Mouse (Mus musculus) Patski (cell line): ENCODE results near the gene Hoxb5. TPM values are rescaled to one million over a fixed set of nuclear protein-coding genes. Genes with fewer than 3 reads are reported as not detected.

Experiments used
- ATAC-seq: fragments of 100-300 bp; one replicate; pipeline ENCODE4 v1.8.0; 2021
- CTCF ChIA-PET: fragments of 350-600 bp; sonication (Branson Sonifier 250); formaldehyde crosslinking; loops from one replicate; lab custom pipeline; 2022; ENCODE audit warnings: inconsistent platforms; lab: Charles Lee
- POLR2A ChIA-PET: fragments of 350-600 bp; sonication (Branson Sonifier 250); formaldehyde crosslinking; loops from one replicate; lab custom pipeline; 2022; ENCODE audit warnings: antibody characterized with exemption, inconsistent platforms; lab: Charles Lee
- DNase-seq: peaks from one replicate; pipeline ENCODE4 v3.0.0-alpha.2; 2011; ENCODE audit warnings: low read depth, low spot score
- H3K27me3 ChIP-seq: fragments of 371-371 bp; one replicate; pipeline ENCODE4 v1.5.1; 2021
- CTCF ChIP-seq: fragments of 100-300 bp; IDR thresholded peaks from one replicate; pipeline ENCODE4 v1.5.1; 2021
- in situ Hi-C: fragments of 300-500 bp; cut with MboI; formaldehyde crosslinking; loops from 3 replicates; pipeline ENCODE4 v1.11.1; 2018; ENCODE audit warnings: low pct_unique_long_range_greater_than_20kb, mixed read lengths
- polyA plus RNA-seq: library from polyadenylated mRNA; unstranded; gene quantifications from one replicate; pipeline ENCODE4 v1.2.3, GENCODE M21; 2021

Gene Hoxb5
- polyA plus RNA-seq, 1 experiment from 2014 or later, result 24.4 TPM

DNA sequence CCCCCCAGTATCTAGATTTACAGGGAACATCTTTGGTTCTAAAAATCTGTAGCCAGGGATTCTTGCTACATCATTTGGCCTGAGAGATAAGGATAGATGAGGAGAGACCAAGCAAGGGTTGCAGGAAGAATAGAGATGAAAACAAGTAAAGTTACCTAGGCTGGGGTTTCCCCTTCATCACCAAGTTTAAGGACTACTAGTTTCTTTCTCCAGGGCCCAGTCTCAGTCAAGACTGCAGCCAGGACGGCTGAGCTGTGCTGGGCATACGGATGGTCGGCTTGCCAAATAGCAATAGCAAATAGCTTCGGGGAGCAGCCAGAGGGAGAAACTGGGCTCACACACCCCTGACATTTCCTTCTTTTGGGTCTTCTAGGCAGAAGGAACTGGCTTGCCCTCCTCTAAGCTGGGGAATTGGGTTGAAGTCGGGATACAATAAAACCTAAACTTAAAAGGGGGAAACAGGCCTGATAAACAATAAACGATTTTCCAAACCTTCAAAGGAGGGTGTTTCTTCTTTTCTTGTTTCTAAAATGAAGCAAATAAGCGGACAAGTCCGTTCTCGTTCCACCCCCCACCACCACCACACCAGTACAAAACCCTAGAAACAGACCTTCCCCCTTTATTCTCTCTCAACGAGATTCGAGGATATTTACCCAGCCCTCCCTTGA, 5.0 kb upstream of the Hoxb5 start:
- TF ChIP-seq CTCF, result no peak
- DNase-seq (no peak), ATAC-seq (no peak)
- POLR2A ChIA-PET, result interaction anchor here (1.8 to 42.9 kb wide), 4 partner anchors 4 to 249 kb away, joined by 6 to 1274 read pairs (median 645); partner anchors contain the start of genes Hoxb4, Hoxb5, Hoxb6 and Hoxb7
- H3K27me3 ChIP-seq, result no peaks in the 10 kb centered on the region
- CTCF ChIA-PET, result interaction anchor here (1.2 to 21.6 kb wide), 3 partner anchors 19 to 323 kb away, joined by 3 to 215 read pairs (median 8); partner anchors contain the start of gene Hoxb8
- in situ Hi-C loops, result loop anchor here (5.0 kb wide), 1 partner anchor 439 kb away; no protein-coding TSS in a partner anchor

- no peak for ATAC-seq
- CTCF ChIA-PET, result interaction anchor here (21.6 kb wide), 1 partner anchor 20 kb away, joined by 215 read pairs; the partner anchor contains the start of gene Hoxb8
- POLR2A ChIA-PET, result interaction anchor here (1.0 to 42.9 kb wide), 6 partner anchors 3 to 322 kb away, joined by 3 to 1274 read pairs (median 24); partner anchors contain the start of genes Hoxb4, Hoxb5, Hoxb6 and Hoxb7
- TF ChIP-seq CTCF, result no peak
- H3K27me3 ChIP-seq, result no peaks in the 10 kb centered on the region
- DNase-seq, result no peak
- in situ Hi-C loops, result loop anchor here (5.0 kb wide), 1 partner anchor 438 kb away; no protein-coding TSS in a partner anchor
Measured at GRCm38 (mm10) chr11:96298895-96299667, 4.1 kb upstream of the Hoxb5 start.

- TF ChIP-seq CTCF, result no peak
- CTCF ChIA-PET, result interaction anchor here (21.6 kb wide), 1 partner anchor 21 kb away, joined by 215 read pairs; the partner anchor contains the start of gene Hoxb8
- POLR2A ChIA-PET, result interaction anchor here (0.9 to 42.9 kb wide), 9 partner anchors 2 to 440 kb away, joined by 3 to 1274 read pairs (median 5); partner anchors contain the start of genes Hoxb4, Hoxb5, Hoxb6 and Hoxb7
- no peaks in the 10 kb centered on the region for H3K27me3 ChIP-seq
- in situ Hi-C loops, result loop anchor here (5.0 to 10.0 kb wide), 6 partner anchors 115 to 563 kb away; no protein-coding TSS in a partner anchor
- ATAC-seq (no peak), DNase-seq (no peak)
Measured at GRCm38 (mm10) chr11:96299781-96300180, 3.4 kb upstream of the Hoxb5 start.

DNA sequence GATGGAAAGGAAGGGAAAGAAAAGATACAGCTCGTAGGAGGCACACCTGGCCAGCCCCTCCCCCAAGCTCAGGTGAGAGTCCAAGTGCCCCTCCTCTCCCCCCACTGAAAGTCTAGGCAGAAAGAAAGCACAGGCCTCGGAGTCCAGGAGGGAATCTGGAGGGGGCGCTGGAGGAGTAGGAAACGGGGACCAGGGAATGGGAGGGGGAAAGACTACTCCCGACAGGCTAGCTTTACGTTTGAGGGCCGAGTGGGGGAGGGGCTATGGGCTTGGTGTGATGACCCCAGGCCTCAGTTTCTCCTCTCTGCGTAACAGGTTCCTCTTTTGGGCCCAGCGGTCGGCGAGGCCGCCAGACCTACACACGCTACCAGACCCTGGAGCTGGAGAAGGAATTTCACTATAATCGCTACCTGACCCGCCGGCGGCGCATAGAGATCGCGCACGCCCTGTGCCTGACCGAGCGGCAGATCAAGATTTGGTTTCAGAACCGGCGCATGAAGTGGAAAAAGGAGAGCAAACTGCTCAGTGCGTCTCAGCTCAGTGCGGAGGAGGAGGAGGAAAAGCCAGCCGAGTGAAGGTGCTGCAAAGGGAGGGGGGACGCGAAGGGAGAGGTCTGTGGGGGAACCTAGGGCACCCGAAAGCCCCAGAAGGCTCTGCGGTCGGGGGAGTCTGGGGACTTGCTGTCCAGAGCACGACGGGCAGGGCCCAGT, 2.6 kb upstream of the Hoxb5 start:
- POLR2A ChIA-PET, result interaction anchor here (0.9 to 42.9 kb wide), 10 partner anchors 2 to 439 kb away, joined by 3 to 1274 read pairs (median 4); partner anchors contain the start of genes Hoxb4, Hoxb5, Hoxb6 and Hoxb7
- DNase-seq (no peak), ATAC-seq (no peak)
- TF ChIP-seq CTCF, result no peak
- no peaks in the 10 kb centered on the region for H3K27me3 ChIP-seq
- in situ Hi-C loops, result loop anchor here (5.0 to 10.0 kb wide), 5 partner anchors 114 to 562 kb away; no protein-coding TSS in a partner anchor
- CTCF ChIA-PET, result interaction anchor here (2.3 to 21.6 kb wide), 2 partner anchors 15 to 22 kb away, joined by 6 to 215 read pairs; partner anchors contain the start of gene Hoxb8

DNA sequence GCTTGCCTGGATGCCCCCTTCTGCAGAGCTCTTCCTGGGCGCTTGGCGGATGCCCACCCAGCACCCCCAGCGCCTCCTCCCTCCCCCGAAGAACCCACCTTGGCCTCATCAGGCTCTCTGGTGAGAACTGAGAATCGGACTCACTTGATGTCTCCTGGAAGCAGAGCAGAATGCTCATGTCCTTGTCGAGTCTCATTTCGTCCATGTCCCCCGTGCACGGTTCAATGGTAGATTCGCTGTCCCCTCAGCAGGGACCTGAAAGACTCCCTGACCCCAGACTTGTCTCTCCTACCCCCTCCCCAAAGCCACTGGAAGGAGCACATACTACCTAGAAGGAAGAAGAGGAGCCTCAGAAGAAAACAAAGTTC, 2.1 kb upstream of the Hoxb5 start:
- H3K27me3 ChIP-seq, result no peaks in the 10 kb centered on the region
- in situ Hi-C loops, result loop anchor here (5.0 to 10.0 kb wide), 5 partner anchors 114 to 561 kb away; no protein-coding TSS in a partner anchor
- ChIA-PET CTCF (interaction anchor here (1.9 to 21.6 kb wide), 3 partner anchors 15 to 54 kb away, joined by 5 to 215 read pairs (median 6); partner anchors contain the start of gene Hoxb8), POLR2A (interaction anchor here (0.5 to 42.9 kb wide), 8 partner anchors 1 to 438 kb away, joined by 3 to 1274 read pairs (median 5); partner anchors contain the start of genes Hoxb4, Hoxb5, Hoxb6 and Hoxb7)
- ATAC-seq (no peak), DNase-seq (no peak)
- TF ChIP-seq CTCF, result no peak

GRCm38 (mm10) chr11:96301837-96302236, 1.3 kb upstream of the Hoxb5 start:
- no peaks in the 10 kb centered on the region for H3K27me3 ChIP-seq
- TF ChIP-seq CTCF, result no peak
- DNase-seq, result no peak
- ChIA-PET POLR2A (interaction anchor here (0.6 to 42.9 kb wide), 14 partner anchors 0 to 330 kb away, joined by 3 to 1274 read pairs (median 4); partner anchors contain the start of genes Hoxb4, Hoxb5, Hoxb6 and Hoxb7), CTCF (interaction anchor here (0.7 to 21.6 kb wide), 6 partner anchors 9 to 319 kb away, joined by 3 to 215 read pairs (median 6); partner anchors contain the start of gene Hoxb8)
- in situ Hi-C loops, result loop anchor here (5.0 to 10.0 kb wide), 5 partner anchors 113 to 560 kb away; no protein-coding TSS in a partner anchor
- ATAC-seq, result no peak

DNA sequence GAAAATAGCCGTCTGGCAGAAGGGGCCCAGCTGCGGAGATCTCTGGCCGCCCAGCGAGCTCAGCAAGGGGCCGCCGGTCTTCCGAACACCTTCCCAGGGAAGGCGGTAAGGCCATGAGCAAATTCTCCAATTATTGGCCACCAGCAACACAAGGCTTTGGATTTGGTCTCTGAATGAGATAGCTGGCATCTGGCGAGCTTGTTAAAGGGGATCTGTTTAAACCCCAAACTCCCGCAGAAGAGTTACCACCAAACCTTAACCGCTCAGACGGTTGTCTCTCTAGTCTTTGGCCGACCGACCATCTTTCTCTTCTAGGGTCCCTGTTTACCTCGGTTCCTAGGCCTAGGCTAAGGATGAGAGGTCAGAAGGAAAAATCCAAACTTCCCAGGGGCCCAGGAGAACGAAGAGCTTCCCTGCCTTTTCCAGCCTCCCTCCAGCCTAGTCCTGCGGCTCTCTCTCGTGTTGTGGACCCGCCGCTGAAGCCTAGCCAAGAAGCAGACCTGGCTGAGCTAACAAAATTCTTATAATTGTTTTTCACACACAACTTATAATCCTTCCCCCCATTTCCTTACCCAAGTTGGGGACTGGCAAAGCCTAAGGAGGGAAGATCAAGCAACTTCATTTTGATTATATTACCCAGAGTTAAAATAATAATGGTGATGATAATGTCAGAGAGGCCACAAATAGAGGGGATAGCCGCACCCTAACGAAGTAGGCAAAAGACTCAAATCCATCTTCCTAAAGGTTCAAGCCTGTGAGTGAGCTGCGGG, 570 bp upstream of the Hoxb5 start:
- no peaks in the 10 kb centered on the region for H3K27me3 ChIP-seq
- CTCF ChIA-PET, result interaction anchor here (0.7 to 21.6 kb wide), 11 partner anchors 9 to 318 kb away, joined by 3 to 215 read pairs (median 6); partner anchors contain the start of genes Hoxb6 and Hoxb8
- no peak for TF ChIP-seq CTCF
- in situ Hi-C loops, result loop anchor here (5.0 to 10.0 kb wide), 5 partner anchors 112 to 560 kb away; no protein-coding TSS in a partner anchor
- DNase-seq (no peak), ATAC-seq (no peak)
- POLR2A ChIA-PET, result interaction anchor here (0.6 to 42.9 kb wide), 15 partner anchors 0 to 437 kb away, joined by 3 to 1274 read pairs (median 4); partner anchors contain the start of genes Hoxb3, Hoxb4, Hoxb5 and Hoxb6
